Mouse (Mus musculus) left cerebral cortex, postnatal 36 days (tissue): ENCODE data around the gene Vash2. TPM values are rescaled to one million over a fixed set of nuclear protein-coding genes. Genes with fewer than 3 reads are reported as not detected.
A peak's percentile ranks its signal among the peaks of the same experiment; 100 is the strongest.
"Not testable (repeated sequence)": the region's sequence is repeated elsewhere in the genome, so short reads cannot be mapped to it uniquely, and the experiment has no call there.

Source experiments
- DNase-seq, 2 experiments: peaks; one replicate each; pipeline ENCODE4 v3.0.0; 2021 to 2022; ENCODE audit warnings: low spot score in 2 of 2, mixed read lengths in 1 of 2
- intact Hi-C: fragments of 180-260 bp; cut with DNase I; formaldehyde crosslinking; loops from one replicate; pipeline ENCODE4 v1.15.1; 2025
- total RNA-seq, 2 experiments: library from RNA; stranded (reverse); gene quantifications; 2 replicates each; pipeline ENCODE4 v1.2.3; 2021

Vash2 gene
- 1 to 10 TPM; 2.0 to 2.1 TPM for total RNA-seq

DNA sequence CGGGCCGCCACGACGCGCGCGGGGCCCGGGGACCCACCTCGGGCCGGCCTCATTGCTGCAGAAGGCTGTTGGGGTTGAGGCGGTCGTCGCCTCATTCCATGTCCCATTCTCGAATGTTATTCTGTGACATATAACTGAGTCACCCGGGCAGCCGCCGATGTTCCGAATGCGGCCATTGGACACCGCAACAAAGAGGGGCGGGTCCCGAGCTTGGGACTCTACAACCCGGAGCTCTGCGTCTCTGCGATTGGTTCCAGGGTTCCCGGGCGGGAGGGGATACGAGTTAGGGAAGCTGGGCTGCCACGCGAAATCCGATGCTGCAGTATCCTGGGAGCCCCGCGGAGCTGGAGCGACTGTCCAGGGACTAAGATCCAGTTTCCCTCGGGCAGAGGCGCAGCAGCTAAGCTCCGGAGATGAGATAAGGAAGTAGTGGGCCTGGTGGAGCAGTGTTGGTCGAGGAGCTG, at the start of gene Vash2:
Gene Vash2 (minus strand): TSS at position 197 of the 464 bp plus-strand sequence.
- intact Hi-C loops: no loop called here
- peak; percentile 51 to 62 for DNase-seq

DNA sequence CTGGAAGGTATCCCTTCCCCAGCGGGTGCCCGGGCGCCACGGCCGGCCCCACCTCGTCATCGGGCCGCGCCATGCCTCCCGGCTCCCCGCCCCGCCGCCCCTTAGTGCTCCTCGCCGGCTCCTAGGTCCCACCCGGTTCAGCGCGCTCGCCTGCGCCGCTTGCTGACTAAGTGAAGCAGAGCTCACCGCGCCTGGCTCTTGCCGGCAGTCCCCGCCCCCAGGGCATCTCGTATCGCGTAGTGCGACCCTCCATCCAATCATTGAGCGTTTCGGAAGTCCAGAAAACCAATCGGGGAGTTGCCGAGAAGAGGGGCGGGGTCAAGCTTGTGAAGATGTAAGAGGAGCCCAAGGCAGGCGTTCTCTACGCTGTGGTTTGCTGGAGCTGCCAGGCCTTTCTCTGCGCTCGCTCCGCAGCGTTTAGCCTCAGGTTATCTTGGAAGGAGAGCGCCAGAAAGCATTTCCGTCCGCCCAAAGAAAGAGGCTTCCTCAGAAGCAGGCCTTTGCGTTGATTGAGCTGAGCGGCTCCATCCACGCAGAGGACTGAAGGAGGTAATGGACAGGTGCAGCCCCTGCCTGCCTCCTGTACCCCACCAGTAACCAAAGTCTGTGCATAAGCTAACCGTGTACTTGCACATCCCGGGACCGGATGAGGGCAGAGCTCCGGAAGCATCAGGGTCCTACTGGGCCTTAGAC, 47.1 kb upstream of the Vash2 start, which contains the start of gene Flvcr1:
Gene Flvcr1 (minus strand): TSS at position 138 of the 693 bp plus-strand sequence.
- intact Hi-C loops: loop anchor here (5.0 kb wide), 1 partner anchor 99 kb away; the partner anchor contains the start of gene Angel2
- DNase-seq: peak; percentile 98 to 99

DNA sequence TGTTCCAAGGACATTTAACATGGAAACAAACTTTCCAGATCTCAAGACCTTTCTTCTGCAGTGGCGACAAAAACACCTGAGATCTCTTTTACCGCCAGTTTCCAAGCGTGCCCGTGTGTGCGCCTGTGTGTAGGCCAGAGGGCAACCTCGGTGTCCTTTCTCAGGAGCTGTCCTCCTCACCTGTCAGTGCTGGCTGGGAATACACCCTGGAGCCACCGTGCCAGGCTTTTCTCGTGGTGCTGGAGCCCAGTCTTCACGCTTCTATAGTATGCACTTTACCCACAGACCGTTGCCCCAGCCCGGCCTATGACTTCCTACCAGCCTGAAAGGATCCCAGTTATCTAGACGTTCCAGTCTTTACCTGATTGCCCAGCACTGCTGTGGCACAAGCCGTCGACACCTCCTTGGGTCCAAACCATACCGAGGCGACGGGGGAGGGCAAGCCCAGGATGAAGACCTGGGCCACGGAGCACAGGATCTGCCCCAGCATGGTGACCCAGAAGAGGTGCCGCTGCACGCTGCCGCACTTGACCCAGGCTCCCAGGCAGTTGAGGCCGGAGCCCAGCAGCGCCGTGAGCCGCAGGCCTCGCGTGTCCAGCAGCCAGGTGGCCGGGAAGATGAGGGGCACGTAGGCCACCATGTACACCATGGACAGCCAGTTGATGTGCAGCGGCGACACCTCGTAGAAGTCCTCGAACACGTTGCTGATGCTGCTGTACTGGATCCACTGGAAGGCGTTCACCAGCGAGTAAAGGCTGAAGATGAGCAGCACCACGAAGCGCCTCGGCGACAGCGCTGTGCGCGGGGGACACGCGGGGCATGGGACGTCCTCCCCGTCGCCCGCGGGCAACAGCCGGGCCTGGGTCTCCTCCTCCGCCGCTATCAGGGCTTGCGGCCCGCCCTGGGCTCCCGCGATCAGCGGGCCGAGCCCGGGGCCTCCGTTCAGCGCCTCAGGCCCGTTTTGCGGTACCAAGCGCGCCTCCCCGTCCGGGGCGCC, 46.2 kb upstream of the Vash2 start:
- intact Hi-C loops: loop anchor here (5.0 kb wide), 1 partner anchor 98 kb away; the partner anchor contains the start of gene Angel2
- DNase-seq: peak; percentile 9 to 49

DNA sequence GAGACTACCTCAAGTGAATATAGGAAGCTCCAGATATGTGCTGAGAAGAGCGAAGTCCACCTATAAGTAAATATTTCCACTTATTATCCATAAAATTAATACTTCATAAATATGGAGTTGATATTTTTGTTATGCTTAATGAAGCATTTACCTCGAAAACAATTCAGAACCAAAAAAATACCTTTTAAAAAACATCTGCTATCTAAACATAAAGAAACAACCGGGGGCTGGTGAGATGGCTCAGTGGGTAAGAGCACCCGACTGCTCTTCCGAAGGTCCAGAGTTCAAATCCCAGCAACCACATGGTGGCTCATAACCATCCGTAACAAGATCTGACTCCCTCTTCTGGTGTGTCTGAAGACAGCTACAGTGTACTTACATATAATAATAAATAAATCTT, 44.7 kb upstream of the Vash2 start:
- intact Hi-C loops, DNase-seq: not testable (repeated sequence)

DNA sequence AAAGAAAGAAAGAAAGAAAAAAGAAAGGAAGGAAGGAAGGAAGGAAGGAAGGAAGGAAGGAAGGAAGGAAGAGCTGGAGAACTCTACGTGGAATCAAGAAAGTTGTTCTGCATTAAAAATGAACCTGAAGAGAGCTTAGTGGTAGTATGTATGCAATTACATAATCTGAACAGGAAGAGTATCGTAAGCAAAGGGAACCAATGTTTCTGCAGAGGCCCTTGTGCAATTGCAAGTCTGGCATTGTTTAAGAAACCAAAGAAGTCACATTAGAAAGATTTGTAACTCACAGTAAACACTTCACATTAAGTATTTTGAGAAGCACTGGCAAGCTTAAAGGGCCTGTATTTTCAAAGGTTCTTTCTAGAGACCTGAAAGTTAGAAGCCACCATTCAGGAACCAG, 44.0 kb upstream of the Vash2 start:
- intact Hi-C loops: no loop called here
- no peak for DNase-seq

DNA sequence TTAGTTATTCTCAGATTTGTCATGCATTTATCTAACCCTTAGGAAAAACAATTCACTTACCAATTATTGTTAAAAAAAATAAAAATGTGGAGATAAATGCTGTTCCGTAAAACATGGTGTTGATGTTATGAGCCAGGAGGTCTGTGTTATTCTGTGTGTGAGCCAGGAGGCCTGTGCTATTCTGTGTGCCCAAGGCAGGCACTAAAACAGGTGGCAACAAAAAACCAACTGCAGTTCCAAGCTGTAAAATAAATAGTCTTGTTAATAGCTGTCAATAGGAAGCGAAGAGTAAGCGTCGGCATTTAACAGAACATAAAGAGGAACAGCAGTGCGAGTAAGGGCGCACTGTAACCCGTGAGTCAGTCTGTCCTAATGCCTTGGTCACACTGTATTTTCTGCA, 41.9 kb upstream of the Vash2 start:
- intact Hi-C loops: no loop called here
- no peak for DNase-seq

DNA sequence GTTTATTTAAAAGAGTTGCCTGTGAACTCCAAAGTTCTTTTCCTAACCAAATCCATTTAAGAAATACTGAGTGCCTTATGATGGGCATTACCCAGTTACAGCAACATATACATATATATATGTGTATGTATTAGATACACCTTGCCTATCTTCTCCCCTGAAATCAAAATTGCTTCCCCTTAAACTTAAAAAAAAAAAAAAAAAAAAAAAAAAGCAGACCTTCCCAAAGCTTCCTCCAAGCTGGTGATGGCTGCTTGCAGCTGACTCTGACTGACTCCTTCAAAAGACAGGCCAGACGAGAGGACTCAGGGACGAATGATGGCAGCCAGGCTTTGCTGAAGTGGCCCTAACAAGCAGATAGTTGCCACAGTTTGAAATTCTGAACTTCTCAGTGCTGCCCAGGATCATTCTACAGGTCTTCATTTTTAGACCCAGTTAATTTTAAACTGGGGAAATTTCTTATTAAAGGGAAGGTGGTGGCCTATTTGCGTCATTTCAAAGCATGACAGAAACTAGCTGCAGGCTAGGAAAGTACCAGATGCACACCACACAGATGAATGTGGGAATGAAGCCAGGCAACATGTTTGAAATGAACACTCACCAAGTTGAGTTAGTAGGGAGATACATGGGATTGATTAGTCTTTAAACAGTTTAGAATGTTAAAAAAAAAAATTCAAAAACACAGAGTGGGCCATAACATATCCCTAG, 41.3 kb upstream of the Vash2 start:
- no peak for DNase-seq
- intact Hi-C loops: no loop called here

DNA sequence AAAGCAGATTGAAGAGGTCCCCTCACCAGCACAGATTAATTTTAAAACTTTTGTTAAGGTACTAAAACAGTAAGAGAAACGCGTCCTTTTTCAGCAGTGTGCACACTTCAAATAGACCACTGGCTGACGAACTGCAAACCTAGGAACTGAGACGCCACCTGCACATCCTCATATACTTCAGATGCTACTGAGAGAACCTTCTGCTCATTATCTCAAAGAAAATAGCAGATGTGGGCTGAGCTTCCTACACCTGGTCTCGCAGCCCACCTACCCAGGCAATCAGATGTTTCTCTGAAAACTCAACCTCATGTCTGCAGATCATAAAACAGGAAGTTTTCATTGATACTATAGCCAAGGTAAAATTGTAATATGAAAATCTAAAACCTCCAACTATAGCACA, 40.7 kb upstream of the Vash2 start:
- no peak for DNase-seq
- intact Hi-C loops: loop anchor here (5.0 kb wide), 1 partner anchor 78 kb away; no protein-coding TSS in a partner anchor

DNA sequence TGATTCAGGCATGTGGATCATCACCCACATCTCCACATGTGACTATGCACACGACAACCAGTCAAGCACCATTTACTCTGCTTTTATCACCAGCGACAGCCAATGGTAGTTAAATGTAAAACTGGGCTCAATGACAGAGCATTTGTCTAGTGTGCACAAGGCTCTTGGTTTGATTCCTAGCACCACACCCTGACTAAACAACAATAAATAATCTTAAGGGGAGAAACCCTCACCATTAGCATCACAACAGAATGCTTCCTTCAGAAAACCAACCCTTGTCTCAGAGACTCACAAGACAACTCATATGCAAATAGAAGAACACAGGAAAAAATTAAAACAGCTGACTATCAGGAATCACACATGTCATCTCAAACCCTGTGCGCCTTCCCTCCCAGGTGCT, 35.2 kb upstream of the Vash2 start:
- intact Hi-C loops: no loop called here
- DNase-seq: no peak

DNA sequence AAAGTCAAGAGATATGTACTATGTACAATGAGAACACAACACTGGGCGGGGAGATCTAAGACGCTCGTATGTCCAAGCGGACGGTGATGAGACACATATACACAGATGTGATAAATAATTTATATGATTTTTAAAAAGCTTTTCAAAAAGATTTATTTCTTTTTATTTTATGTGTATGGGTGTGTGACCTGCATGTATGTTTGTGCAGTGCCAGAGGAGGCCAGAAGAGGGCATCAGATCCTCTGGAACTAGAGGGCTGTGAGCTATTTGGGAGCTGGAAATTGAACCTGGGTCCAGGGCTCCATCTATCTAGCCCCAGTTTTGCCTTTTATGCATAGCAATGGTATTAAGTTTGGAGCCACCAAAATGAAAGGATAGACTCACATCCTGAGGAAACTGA, 29.6 kb upstream of the Vash2 start:
- no peak for DNase-seq
- intact Hi-C loops: no loop called here

DNA sequence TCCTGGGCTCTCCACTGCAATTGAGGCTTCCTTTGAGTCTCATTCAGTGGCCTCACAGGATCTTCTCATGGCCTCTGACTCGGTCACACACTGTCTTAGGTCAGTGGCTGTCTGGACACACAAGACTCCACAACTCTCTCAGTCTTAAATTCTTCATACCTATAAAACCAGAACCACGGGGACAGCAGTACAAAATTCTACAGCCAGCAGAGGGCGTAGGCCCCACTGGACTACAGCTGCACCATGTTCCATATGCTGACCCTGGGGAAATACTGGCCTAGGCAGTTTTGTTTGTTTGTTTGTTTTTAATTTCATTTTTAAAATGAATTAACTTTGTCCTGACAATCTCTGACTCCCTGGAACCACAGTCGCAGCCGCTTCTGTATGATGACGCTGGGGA, 23.1 kb upstream of the Vash2 start:
- intact Hi-C loops: no loop called here
- DNase-seq: no peak

DNA sequence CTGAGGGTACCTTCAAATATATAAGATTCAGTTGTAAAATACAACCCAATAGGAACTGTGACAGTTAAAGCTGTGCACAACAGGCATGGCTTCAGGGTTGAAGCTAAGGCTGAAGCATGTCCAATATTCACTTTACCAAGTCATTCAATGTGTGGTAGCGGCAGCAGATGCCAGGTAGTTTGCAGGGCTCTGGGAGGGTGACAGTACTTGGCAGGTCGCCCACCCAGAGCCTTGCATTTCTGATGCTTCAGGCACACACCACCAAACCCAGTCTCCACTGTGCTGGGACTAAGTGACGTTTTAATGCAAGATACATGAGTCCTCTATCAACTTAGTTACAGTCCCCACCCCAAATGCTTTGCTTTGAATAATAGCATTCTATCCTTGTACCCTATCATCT, 21.6 kb upstream of the Vash2 start:
- no peak for DNase-seq
- intact Hi-C loops: no loop called here

DNA sequence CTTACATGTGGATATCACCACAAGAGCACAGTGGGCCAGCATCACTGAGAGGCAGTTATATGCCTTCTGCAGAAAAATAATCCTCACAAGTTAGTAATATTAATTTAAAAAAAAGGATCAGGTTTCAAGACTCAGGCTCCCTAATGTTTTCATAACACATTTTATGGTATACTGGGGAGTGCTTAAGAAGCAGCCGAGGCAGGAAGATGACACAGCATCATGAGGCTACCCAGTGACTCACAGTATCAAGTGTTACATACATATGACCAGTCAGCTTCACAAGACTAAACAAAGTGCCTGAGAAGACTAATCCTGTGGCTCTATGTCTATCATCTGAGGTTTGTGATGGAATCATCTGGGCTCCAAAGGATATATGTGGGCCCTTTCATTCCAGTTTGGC, 18.9 kb upstream of the Vash2 start:
- no peak for DNase-seq

DNA sequence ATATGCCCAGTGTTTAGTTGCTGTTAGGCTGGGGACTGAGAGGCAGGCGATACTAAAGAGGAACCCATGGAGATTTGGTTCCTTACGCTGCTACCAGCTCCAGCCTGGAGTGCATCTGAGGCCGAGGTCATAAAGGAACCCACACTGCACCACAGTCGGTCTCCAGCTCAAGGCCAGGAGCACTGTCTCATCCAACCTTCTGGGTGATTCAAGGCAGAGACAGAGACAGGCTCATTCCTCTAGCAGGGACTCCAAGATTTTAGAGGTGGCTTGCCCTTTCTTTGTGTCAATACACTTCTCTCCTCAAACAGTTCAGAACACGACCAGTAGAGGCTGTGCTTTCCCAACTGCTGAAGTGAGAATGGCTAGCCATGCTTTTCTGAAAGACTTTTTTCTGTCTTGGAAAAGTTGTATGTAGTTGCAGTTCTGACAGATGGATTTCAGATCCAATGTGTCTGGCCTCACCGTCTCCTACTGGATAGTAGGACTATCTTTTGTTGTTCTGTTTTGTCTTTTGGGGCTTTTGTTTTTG, 17.3 kb upstream of the Vash2 start:
- intact Hi-C loops: no loop called here

More for the DNA sequence above, 18.9 kb upstream of the Vash2 start:
- intact Hi-C loops: no loop called here

DNA sequence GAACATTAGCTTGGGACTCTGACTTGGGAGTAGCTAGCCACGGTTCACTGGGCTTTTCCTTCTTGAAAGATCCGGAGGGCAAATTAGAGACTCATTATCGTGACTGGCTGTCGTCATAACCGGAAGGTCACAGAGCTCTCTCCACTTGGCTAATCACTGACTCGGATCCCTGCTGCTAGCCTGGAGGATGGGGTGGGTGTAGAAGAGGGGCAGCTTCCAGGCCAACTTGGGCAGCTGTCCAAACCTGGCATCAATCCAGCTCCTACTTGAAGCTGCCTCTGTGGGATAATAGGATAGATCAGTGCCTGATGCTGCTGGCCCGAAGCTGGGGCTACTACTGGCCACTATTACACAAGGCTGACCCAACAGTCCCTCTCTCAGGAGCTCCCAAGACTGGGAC, 16.5 kb upstream of the Vash2 start:
- peak in 1 of 2 experiments; percentile 19 for DNase-seq
- intact Hi-C loops: no loop called here

More for the DNA sequence above, 17.3 kb upstream of the Vash2 start:
- no peak for DNase-seq

DNA sequence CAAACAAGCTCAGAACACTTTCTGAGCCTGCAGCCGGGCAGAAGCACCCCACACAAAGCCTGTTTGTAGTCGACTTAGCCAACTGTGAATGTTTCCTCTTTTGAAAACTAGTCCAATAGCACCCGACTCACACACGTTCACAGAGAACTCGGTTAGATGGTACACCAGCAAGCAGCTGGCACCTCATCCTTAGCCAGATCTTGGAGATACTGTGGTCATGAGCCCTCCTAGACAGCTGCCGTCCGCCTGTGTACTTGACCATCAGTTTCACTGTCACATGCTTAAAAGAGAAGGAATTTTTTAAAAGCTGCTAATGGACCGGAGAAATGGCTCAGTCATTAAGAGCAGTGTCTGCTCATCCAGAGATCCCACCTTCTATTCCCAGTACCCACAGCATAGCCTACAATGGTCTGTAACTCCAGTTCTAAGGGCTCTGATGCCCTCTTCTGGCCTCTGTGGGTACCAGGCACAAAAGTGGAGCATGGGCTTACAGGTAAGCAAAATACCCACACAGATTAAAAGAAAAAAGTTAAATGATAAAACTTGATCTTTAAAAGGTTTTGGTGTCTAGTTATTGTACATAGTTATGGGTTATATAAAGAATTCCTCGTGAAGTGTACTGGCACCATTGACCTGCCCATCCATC, 10.5 kb upstream of the Vash2 start:
- intact Hi-C loops: no loop called here
- no peak for DNase-seq

DNA sequence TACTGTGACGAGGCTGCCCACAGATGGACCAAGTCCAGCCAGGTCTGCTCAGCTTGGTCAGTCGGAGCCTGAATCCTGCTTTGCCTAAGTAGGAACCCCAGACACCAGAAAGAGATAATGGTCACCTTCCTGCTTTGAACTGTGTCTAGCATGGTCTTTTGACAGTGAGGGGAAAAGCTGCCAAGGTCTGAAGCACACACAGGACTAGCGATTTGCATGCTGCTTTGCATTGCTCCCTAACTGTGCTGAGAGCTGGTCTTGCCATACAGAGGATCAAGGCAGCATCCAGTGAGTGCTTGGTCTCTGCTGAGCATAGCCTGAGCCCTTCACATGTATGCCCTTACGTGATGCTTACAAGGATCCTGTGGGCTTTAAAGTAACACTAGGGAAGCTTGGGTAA, 2.3 kb upstream of the Vash2 start:
- intact Hi-C loops: no loop called here

DNA sequence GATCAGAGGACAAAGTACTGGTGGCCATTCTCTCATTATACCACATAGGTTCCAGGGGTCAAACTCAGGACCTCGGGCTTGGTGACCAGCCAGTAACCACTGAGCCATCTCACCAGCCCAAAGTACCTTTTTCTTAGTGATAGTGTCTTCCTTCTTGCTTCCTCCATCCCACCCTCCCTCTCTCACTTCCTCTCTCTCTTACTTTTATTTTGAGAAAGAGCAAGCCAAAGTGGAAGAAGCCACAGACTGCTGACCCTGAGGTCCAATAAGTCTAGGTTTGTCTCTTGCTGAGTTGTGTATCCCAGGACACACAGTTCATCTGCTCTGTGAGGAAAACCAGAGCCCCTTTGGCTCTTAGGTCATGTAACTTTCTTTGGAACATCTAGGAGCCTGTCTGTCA, 1.4 kb upstream of the Vash2 start:
- intact Hi-C loops: no loop called here
- no peak for DNase-seq

More for the DNA sequence above, 2.3 kb upstream of the Vash2 start:
- DNase-seq: no peak

DNA sequence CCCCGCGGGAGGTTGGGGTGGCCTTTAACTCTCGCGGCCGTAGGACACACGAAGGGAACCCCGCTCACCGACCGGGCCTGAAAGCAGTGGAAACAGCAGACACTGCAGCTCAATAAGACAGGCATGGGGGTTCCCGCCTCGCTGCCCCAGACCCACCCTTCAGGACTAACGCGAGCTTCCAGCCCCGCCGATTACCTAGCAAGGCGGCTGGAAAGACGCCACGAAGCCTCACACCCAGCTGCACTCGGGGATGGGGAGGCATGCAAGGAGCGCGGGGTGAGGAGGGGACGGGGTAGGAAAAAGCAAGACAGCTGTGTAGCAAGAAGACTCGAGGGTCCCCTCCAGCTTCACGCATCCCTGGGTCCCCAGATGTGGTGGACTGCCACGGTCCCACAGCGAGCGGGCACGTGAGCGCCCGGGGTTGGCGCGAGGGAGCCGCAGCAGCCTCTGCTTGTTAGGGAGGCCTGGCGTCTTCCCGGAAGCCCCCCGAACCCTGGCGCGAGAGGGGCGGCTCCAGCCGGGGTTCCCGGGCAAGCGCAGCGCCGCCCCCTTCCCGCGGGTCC, 504 bp downstream of the Vash2 start:
- intact Hi-C loops: no loop called here
- peak in 1 of 2 experiments; percentile 13 for DNase-seq
